Mouse (Mus musculus) testis, adult 2 months (tissue): ENCODE data around the gene Ect2.

Experiments
- CTCF ChIP-seq: fragments of 200-500 bp; IDR thresholded peaks from 2 replicates; pipeline ENCODE4 v1.5.1; 2012; ENCODE audit warnings: low read depth, mild to moderate bottlenecking, inconsistent platforms, low read length, moderate library complexity; ENCODE audit not compliant: control insufficient read depth, insufficient read depth, insufficient replicate concordance
- POLR2A ChIP-seq: fragments of 200-500 bp; IDR thresholded peaks from 2 replicates; pipeline ENCODE4 v1.6.1; 2012; ENCODE audit warnings: low read depth, mild to moderate bottlenecking, inconsistent platforms, low read length, moderate library complexity; ENCODE audit not compliant: control insufficient read depth

- TF ChIP-seq CTCF (no peak), POLR2A (no peak)
Measured at GRCm38 (mm10) chr3:27143570-27143969, 10.1 kb downstream of the Ect2 start.
